In genomic region chr2:79460107-79460506, GRCm38 (mm10) we compare ENCODE assay signal across 15 mouse cellular contexts. TPM values are rescaled to one million over a fixed set of nuclear protein-coding genes. Genes with fewer than 3 reads are reported as not detected.
DNase-seq lines count a peak whose midpoint lies in the region; ATAC-seq lines count a peak whose summit lies in the region.
"Had no signal": no experiment of that assay in that cellular context is flagged by ENCODE, and none has a peak within 500 bp of the region (broad histone marks: within the 10 kb centered on the region; RNA-seq: fewer than 3 reads in every experiment).

No protein-coding gene starts in this region.

- ATAC-seq in midbrain, embryonic 14.5 days (ENCODE audit: low FRiP score, low TSS enrichment), result no peak
- ATAC-seq in megakaryocyte, adult 5-6 weeks (ENCODE audit: poor library complexity, severe bottlenecking), result no peak

- no peaks in the 10 kb centered on the region for H3K36me3 ChIP-seq in hindbrain, embryonic 10.5 days
- no peaks in the 10 kb centered on the region for H3K36me3 ChIP-seq in midbrain, embryonic 14.5 days (ENCODE audit: control insufficient read depth, insufficient read depth, low read length)
- H3K36me3 ChIP-seq: limb, embryonic 13.5 days; lung, embryonic 15.5 days had no signal

- WGBS in hindbrain, embryonic 10.5 days, result 6% methylated on average over 14 of the region's 14 CpGs
- 3% methylated on average over 14 of the region's 14 CpGs for WGBS in midbrain, embryonic 14.5 days

- H3K4me2 ChIP-seq in midbrain, embryonic 14.5 days (ENCODE audit: low read length), result peak overlapping the region; percentile 51
- H3K4me2 ChIP-seq: limb, embryonic 13.5 days; lung, embryonic 15.5 days had no signal

- H3K9me3 ChIP-seq in hindbrain, embryonic 10.5 days, result no peaks in the 10 kb centered on the region
- no peaks in the 10 kb centered on the region for H3K9me3 ChIP-seq in midbrain, embryonic 14.5 days (ENCODE audit: control insufficient read depth, low read length)
- H3K9me3 ChIP-seq: lung, embryonic 15.5 days had no signal

- peak overlapping the region; percentile 45 for H3K4me3 ChIP-seq in hindbrain, embryonic 10.5 days
- H3K4me3 ChIP-seq in midbrain, embryonic 14.5 days (replicated peaks; ENCODE audit: low read depth, low read length), result 0 out of 2 replicates have a peak overlapping the region, but pooled peaks have one; percentile 5
- H3K4me3 ChIP-seq: heart, adult 2 months; limb, embryonic 13.5 days; lung, embryonic 15.5 days had no signal

- H3K27ac ChIP-seq in hindbrain, embryonic 10.5 days, result peak overlapping the region; percentile 88
- H3K27ac ChIP-seq in midbrain, embryonic 14.5 days (replicated peaks; ENCODE audit: low read depth, low read length), result peak overlapping the region; percentile 71
- H3K27ac ChIP-seq: heart, adult 2 months; limb, embryonic 13.5 days; lung, embryonic 15.5 days had no signal

- peaks cover 77% of the 10 kb centered on the region for H3K27me3 ChIP-seq in hindbrain, embryonic 10.5 days (ENCODE audit: insufficient read depth, poor library complexity, severe bottlenecking)
- peaks cover 24% of the 10 kb centered on the region for H3K27me3 ChIP-seq in midbrain, embryonic 14.5 days (ENCODE audit: control insufficient read depth, insufficient read depth, low read length)

- H3K4me1 ChIP-seq in hindbrain, embryonic 10.5 days (replicated peaks), result peaks cover 43% of the 10 kb centered on the region
- peaks cover 17% of the 10 kb centered on the region for H3K4me1 ChIP-seq in midbrain, embryonic 14.5 days (ENCODE audit: control insufficient read depth, insufficient read depth, low read length)

- peak; percentile 24 to 57 for DNase-seq in cerebellum, adult 18-20 months
- DNase-seq in cerebellum, postnatal 4 days (ENCODE audit: low spot score in 2 of 2), result no peak
- peak; percentile 62 for DNase-seq in cerebellum, adult 9-11 months
- peak; percentile 17 for DNase-seq in hindbrain, embryonic 10.5 days (ENCODE audit: low spot score)
- no peak for DNase-seq in midbrain, embryonic 14.5 days
- DNase-seq in frontal cortex, postnatal 36 days (ENCODE audit: low spot score in 2 of 2), result no peak
- no peak for DNase-seq in adrenal gland, postnatal 10 days
- DNase-seq: heart, adult 2 months; heart, postnatal 36 days; thymus, adult 2 months had no signal

- H3K9ac ChIP-seq in midbrain, embryonic 14.5 days (replicated peaks; ENCODE audit: low read length), result no peak overlapping the region; the same call in 1 of the 2 replicates
- H3K9ac ChIP-seq: limb, embryonic 13.5 days; lung, embryonic 15.5 days had no signal

RNA-seq across cellular contexts. Expression of gene Cerkl, which starts 3.5 kb away (rescaled TPM):
- polyA plus RNA-seq in hindbrain, embryonic 10.5 days (2016; fragmentation: Nextera tagmentation; extraction: Ambion mirVana), result 1.8 and 6.6 TPM in 2 replicates
- polyA plus RNA-seq in midbrain, embryonic 14.5 days (2014; fragmentation: Nextera tagmentation; extraction: Ambion mirVana), result 1.1 and 3.3 TPM in 2 replicates
- total RNA-seq in adrenal gland, postnatal 10 days (2021), result 1 to 10 TPM; 6.1 to 6.2 TPM
- total RNA-seq in megakaryocyte, adult 5-6 weeks (2015), result 3.4 and 3.9 TPM in 2 replicates
- 6.1 and 12.8 TPM in 2 replicates for total RNA-seq in megakaryocyte, adult 5-6 weeks (2017)

RNA-seq across cellular contexts. Expression of gene Neurod1, which starts 3.6 kb away (rescaled TPM):
- 20.9 and 52.9 TPM in 2 replicates for polyA plus RNA-seq in hindbrain, embryonic 10.5 days (2016; fragmentation: Nextera tagmentation; extraction: Ambion mirVana)
- 37.0 and 40.2 TPM in 2 replicates for polyA plus RNA-seq in midbrain, embryonic 14.5 days (2014; fragmentation: Nextera tagmentation; extraction: Ambion mirVana)
- total RNA-seq in adrenal gland, postnatal 10 days (2021), result under 1 TPM in 1 of 2 experiments, not detected in 1; 0.12 TPM
- not detected in 2 replicates for total RNA-seq in megakaryocyte, adult 5-6 weeks (2015)
- total RNA-seq in megakaryocyte, adult 5-6 weeks (2017), result not detected in 2 replicates
- total RNA-seq: heart, adult 2 months; heart, postnatal 36 days; monocyte, adult 5-6 weeks had no signal
- polyA plus RNA-seq: heart, adult 2 months; kidney, embryonic 14.5 days; limb, embryonic 13.5 days; lung, embryonic 15.5 days; thymus, adult 2 months had no signal

Comparison
In these comparisons a context has a peak if more than half of its experiments do, and no peak if none do; other contexts are left out.
1. DNase-seq: peak in cerebellum, adult 18-20 months (2 of 2), cerebellum, adult 9-11 months (single experiment) and hindbrain, embryonic 10.5 days (single experiment); none in cerebellum, postnatal 4 days (0 of 2), midbrain, embryonic 14.5 days (single experiment), frontal cortex, postnatal 36 days (0 of 2) and adrenal gland, postnatal 10 days (single experiment).